Mouse (Mus musculus) embryo, embryonic 10 days (tissue): ENCODE measurements around the gene Orai2.
"Not testable (repeated sequence)": the region's sequence is repeated elsewhere in the genome, so short reads cannot be mapped to it uniquely, and the experiment has no call there.

ENCODE experiments used
- DNase-seq: peaks from one replicate; pipeline ENCODE4 v3.0.0-alpha.2; 2015; ENCODE audit warnings: low spot score

Orai2 gene

GRCm38 (mm10) chr5:136135571-136136291, 34.8 kb downstream of the Orai2 start, which contains the start of the genes Lrwd1 and Alkbh4:
Lrwd1 (minus strand) TSS chr5:136136074.
Alkbh4 (plus strand) TSS chr5:136136146.
- DNase-seq, result peak; percentile 98

- no peak for DNase-seq
Measured at GRCm38 (mm10) chr5:136122165-136122564, 48.3 kb downstream of the Orai2 start.

- no peak for DNase-seq
Measured at GRCm38 (mm10) chr5:136116784-136117112, 53.8 kb downstream of the Orai2 start.

- DNase-seq, result peak; percentile 99
Measured at GRCm38 (mm10) chr5:136115891-136116783, 54.4 kb downstream of the Orai2 start, which contains the start of gene Polr2j. Polr2j (plus strand) TSS chr5:136116631.

GRCm38 (mm10) chr5:136113546-136113945, 57.0 kb downstream of the Orai2 start:
- DNase-seq, result not testable (repeated sequence)

GRCm38 (mm10) chr5:136109042-136109441, 61.5 kb downstream of the Orai2 start:
- no peak for DNase-seq

- DNase-seq, result no peak
Measured at GRCm38 (mm10) chr5:136108486-136108885, 62.0 kb downstream of the Orai2 start.

- DNase-seq, result peak; percentile 24
Measured at GRCm38 (mm10) chr5:136104511-136104910, 66.0 kb downstream of the Orai2 start.

- DNase-seq, result peak; percentile 93
Measured at GRCm38 (mm10) chr5:136102099-136102820, 68.3 kb downstream of the Orai2 start.

- DNase-seq, result no peak
Measured at GRCm38 (mm10) chr5:136098536-136098935, 72.0 kb downstream of the Orai2 start.
